Mouse (Mus musculus) stomach, embryonic 14.5 days (tissue): ENCODE results near the gene Pcyt2. TPM values are rescaled to one million over a fixed set of nuclear protein-coding genes. Genes with fewer than 3 reads are reported as not detected.
A peak's percentile ranks its signal among the peaks of the same experiment; 100 is the strongest.

ENCODE experiments used
- ATAC-seq: fragments of 200-750 bp; cut with Nextera tagmentation; 2 replicates; pipeline ENCODE4 v1.8.0; 2017; ENCODE audit warnings: low read depth, moderate TSS enrichment; ENCODE audit not compliant: insufficient number of reproducible peaks, insufficient read depth, low FRiP score
- H3K27ac ChIP-seq: fragments of 300-500 bp; sonication (generic); 2 replicates; pipeline ENCODE4 v1.5.1; 2014; ENCODE audit warnings: mild to moderate bottlenecking, low read length, moderate library complexity, mixed read lengths
- H3K27me3 ChIP-seq: fragments of 300-500 bp; sonication (generic); 2 replicates; pipeline ENCODE4 v1.6.1; 2014; ENCODE audit warnings: low read length, control low read depth, mixed read lengths; ENCODE audit not compliant: control insufficient read depth, insufficient read depth
- H3K36me3 ChIP-seq: fragments of 300-500 bp; sonication (generic); 2 replicates; pipeline ENCODE4 v1.6.1; 2014; ENCODE audit warnings: mild to moderate bottlenecking, control low read depth, low read length, moderate library complexity, mixed read lengths; ENCODE audit not compliant: control insufficient read depth, insufficient read depth
- H3K4me1 ChIP-seq: fragments of 300-500 bp; sonication (generic); 2 replicates; pipeline ENCODE4 v1.6.1; 2014; ENCODE audit warnings: low read length, control low read depth, mixed read lengths; ENCODE audit not compliant: control insufficient read depth, insufficient read depth
- H3K4me2 ChIP-seq: fragments of 300-500 bp; sonication (generic); replicated peaks from 2 replicates; pipeline ENCODE4 v1.6.1; 2014; ENCODE audit warnings: low read depth, low read length, control low read depth
- H3K4me3 ChIP-seq: fragments of 300-500 bp; sonication (generic); 2 replicates; pipeline ENCODE4 v1.5.1; 2014; ENCODE audit warnings: low read depth, low read length, control low read depth
- H3K9ac ChIP-seq: fragments of 300-500 bp; sonication (generic); replicated peaks from 2 replicates; pipeline ENCODE4 v1.6.1; 2014; ENCODE audit warnings: low read depth, mild to moderate bottlenecking, control low read depth, low read length, moderate library complexity, mixed read lengths
- H3K9me3 ChIP-seq: fragments of 300-500 bp; sonication (generic); 2 replicates; pipeline ENCODE4 v1.6.1; 2016; ENCODE audit warnings: low read depth, low read length, control low read depth; ENCODE audit not compliant: control insufficient read depth
- WGBS: fragments of 180-500 bp; shearing (Covaris S2); extraction: QIAGEN DNeasy Blood & Tissue Kit; methylation state at CpG from one replicate; pipeline ENCODE4 v1.1.7; 2014; 5-methylcytosine and 5-hydroxymethylcytosine counted together
- polyA plus RNA-seq: library from polyadenylated mRNA; unstranded; fragments of >200 nt; fragmentation: Nextera tagmentation; extraction: Ambion mirVana; gene quantifications from 2 replicates; pipeline ENCODE4 v1.2.1, GENCODE M21; 2014

Pcyt2 gene
- polyA plus RNA-seq, 1 experiment from 2014 or later = 119 TPM

DNA sequence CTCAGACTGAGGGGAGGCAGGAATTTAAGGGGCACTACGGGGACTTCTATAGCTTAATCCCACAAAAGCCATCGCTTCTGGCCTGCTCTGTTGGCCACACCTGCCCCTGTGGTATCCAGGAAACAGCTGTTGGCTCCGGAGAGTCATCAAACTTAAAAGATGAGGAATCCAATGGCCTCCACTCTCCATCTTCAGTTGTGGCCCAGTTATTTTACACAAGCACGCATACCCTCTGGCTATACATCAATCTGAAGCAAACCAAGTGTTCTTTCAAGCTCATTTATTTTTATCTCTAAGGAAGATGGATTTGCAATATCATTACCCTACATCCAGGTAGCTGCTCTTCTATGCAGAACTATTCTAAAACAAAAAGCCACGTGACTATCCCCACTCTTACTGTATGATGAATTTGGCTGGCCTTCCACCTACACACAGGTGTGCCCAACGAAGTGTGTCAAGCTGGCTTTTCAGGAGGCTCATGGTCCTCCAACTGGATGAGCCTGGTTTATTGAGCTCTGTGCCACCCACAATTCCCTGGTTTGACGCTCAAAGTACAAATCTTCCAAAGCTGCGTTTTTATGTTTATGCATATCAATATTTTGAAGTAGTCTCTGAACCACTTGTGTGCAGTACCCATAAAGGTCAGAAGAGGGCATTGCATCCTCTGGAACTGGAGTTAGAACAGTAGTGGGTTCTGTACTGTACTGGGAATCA, 35.3 kb downstream of the Pcyt2 start:
- H3K9ac ChIP-seq = peak overlapping the region; percentile 96
- peak overlapping the region; percentile 95 for H3K4me2 ChIP-seq
- no peaks in the 10 kb centered on the region for H3K27me3 ChIP-seq
- H3K27ac ChIP-seq = peak overlapping the region; percentile 94
- H3K9me3 ChIP-seq = 0 out of 2 replicates have a peak, but pooled peaks cover 3% of the 10 kb centered on the region
- ATAC-seq = no peak
- peaks cover 54% of the 10 kb centered on the region for H3K36me3 ChIP-seq
- H3K4me1 ChIP-seq = peaks cover 18% of the 10 kb centered on the region
- 62% methylated on average over 8 of the region's 8 CpGs for WGBS
- peak overlapping the region; percentile 91 for H3K4me3 ChIP-seq

DNA sequence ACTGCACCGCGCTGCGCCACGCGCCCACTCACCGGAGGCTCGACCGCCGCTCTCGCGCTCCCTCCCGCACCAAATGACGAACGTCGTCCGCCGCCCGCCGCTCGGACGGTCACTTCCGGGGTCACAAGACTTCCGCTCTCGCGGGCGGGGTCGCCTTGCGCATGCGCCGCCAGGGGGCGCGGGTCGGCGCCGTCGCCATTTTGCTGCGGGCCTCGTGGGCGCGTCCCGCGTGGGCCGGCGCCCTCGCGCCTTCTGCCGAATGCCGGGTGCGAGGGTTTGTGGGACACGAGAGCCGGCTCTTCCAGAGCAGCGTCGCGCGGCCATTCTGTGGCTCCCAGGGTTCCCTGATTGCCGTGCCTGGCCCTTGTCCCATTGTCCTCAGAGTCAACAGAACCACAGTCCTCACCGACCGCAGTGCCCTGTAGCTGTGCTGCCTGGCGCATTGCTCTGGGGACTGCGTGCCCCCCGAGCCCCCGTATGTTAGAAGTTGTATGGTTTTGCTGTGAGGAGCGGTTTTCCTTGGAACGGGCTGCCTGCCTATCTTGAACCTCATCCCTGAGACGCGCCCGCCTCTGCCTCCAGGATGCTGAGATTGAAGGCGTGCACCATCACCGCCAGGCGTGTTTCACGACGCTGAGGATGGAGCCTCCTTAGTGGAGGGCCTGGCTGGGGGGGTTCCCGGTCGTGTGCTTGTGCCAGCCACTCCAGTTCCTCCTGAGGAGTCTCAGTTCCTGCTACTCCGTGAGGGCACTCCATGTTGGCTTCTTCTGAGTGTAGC, 36.1 kb downstream of the Pcyt2 start, which contains the start of gene Arhgdia:
Gene Arhgdia (minus strand): TSS at position 135 of the 778 bp plus-strand sequence.
- 0 out of 2 replicates have a peak, but pooled peaks cover 3% of the 10 kb centered on the region for H3K9me3 ChIP-seq
- peak; percentile 56; the same call in 1 of the 2 replicates for ATAC-seq
- WGBS = 6% methylated on average over 70 of the region's 75 CpGs
- H3K9ac ChIP-seq = peak within 1 kb of the TSS; percentile 96
- H3K4me2 ChIP-seq = peak within 1 kb of the TSS; percentile 95
- H3K27me3 ChIP-seq = no peaks in the 10 kb centered on the region
- peaks cover 18% of the 10 kb centered on the region for H3K4me1 ChIP-seq
- peak within 1 kb of the TSS; percentile 91 for H3K4me3 ChIP-seq
- H3K36me3 ChIP-seq = peaks cover 47% of the 10 kb centered on the region
- peak within 1 kb of the TSS; percentile 94 for H3K27ac ChIP-seq

GRCm38 (mm10) chr11:120580871-120581331, 36.8 kb downstream of the Pcyt2 start:
- Histone ChIP-seq H3K4me1 (peaks cover 18% of the 10 kb centered on the region), H3K27ac (peak overlapping the region; percentile 94), H3K9me3 (0 out of 2 replicates have a peak, but pooled peaks cover 3% of the 10 kb centered on the region), H3K9ac (peak overlapping the region; percentile 96), H3K4me2 (peak overlapping the region; percentile 95), H3K36me3 (peaks cover 40% of the 10 kb centered on the region), H3K27me3 (no peaks in the 10 kb centered on the region), H3K4me3 (peak overlapping the region; percentile 91)
- ATAC-seq = peak; percentile 50; the same call in 1 of the 2 replicates
- 0% methylated on average over 41 of the region's 44 CpGs for WGBS

DNA sequence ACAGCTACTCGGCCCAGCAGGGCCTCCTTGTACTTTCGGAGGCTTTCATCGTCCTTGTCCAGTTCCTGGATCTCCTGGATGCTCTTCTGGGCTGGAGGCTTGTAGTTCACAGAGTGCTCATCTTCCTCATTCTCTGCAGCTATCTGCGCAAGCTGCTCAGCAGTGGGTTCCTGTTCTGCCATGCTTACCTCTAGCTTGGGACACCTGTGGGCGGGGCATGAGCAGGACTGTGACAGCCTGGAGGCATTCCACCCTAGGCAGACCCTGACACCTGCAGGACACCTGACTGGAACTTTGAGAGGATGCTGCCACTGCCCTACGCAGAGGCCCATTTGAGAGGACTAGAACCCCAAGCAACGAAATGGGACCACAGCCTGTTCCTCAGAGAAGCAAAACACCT, 37.5 kb downstream of the Pcyt2 start:
- peaks cover 33% of the 10 kb centered on the region for H3K36me3 ChIP-seq
- 48% methylated on average over 7 of the region's 7 CpGs for WGBS
- H3K27ac ChIP-seq = peak overlapping the region; percentile 94; the same call in 1 of the 2 replicates
- no peaks in the 10 kb centered on the region for H3K27me3 ChIP-seq
- H3K9ac ChIP-seq = peak overlapping the region; percentile 96
- H3K4me3 ChIP-seq = peak overlapping the region; percentile 91
- H3K9me3 ChIP-seq = 0 out of 2 replicates have a peak, but pooled peaks cover 3% of the 10 kb centered on the region
- ATAC-seq = no peak
- H3K4me2 ChIP-seq = peak overlapping the region; percentile 95
- H3K4me1 ChIP-seq = peaks cover 18% of the 10 kb centered on the region

DNA sequence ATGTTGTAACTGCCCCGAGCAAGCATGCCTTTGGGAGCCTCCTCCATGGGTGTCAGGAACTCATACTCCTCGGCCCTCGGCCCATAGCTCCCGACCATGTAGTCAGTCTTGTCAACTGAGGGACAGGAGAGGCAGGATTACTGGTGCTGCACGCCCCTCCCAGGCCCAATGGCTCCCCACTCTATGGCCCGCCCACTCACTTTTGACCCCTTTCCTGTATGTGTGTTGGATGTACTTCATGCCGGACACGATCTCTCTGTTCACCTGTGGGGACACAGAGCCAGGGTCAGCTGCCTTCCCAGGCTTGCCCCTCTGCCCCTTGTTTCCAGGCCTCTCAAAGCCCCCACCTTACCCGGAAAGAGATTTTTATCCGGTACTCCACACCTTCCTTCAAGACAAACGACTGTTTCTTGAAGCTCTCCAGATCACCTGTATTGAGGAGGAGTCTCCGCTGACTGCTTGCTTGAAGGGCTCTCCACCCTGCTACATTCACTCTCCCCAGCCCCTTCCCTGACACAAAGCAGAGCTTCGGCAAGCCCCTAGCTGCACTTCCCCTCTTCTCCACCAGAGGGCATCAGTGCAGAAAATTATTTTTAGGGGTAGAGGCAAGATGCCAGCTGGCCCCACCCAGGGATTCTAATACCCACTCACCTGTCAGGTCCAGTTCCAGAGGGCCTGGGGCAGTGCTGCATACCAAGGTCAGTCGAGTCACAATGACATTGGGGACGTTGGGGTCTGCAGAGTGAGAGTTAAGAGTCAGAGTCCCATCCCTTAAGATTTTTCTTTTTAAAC, 38.2 kb downstream of the Pcyt2 start:
- 51% methylated on average over 15 of the region's 15 CpGs for WGBS
- peak overlapping the region; percentile 2; the same call in 1 of the 2 replicates for H3K9ac ChIP-seq
- H3K27ac ChIP-seq = peak overlapping the region; percentile 94; the same call in 1 of the 2 replicates
- H3K27me3 ChIP-seq = no peaks in the 10 kb centered on the region
- 0 out of 2 replicates have a peak, but pooled peaks cover 3% of the 10 kb centered on the region for H3K9me3 ChIP-seq
- peak overlapping the region; percentile 91 for H3K4me3 ChIP-seq
- peak overlapping the region; percentile 95 for H3K4me2 ChIP-seq
- H3K36me3 ChIP-seq = peaks cover 29% of the 10 kb centered on the region
- H3K4me1 ChIP-seq = peaks cover 18% of the 10 kb centered on the region
- ATAC-seq = no peak

GRCm38 (mm10) chr11:120578694-120579243, 39.0 kb downstream of the Pcyt2 start:
- no peak for ATAC-seq
- peaks cover 22% of the 10 kb centered on the region for H3K4me1 ChIP-seq
- H3K4me2 ChIP-seq = no peak overlapping the region
- no peak overlapping the region for H3K9ac ChIP-seq
- H3K27ac ChIP-seq = no peak overlapping the region
- 0 out of 2 replicates have a peak, but pooled peaks cover under 1% of the 10 kb centered on the region for H3K9me3 ChIP-seq
- peaks cover 29% of the 10 kb centered on the region for H3K36me3 ChIP-seq
- WGBS = 74% methylated on average over 11 of the region's 11 CpGs
- no peaks in the 10 kb centered on the region for H3K27me3 ChIP-seq
- no peak overlapping the region for H3K4me3 ChIP-seq

GRCm38 (mm10) chr11:120578024-120578693, 39.6 kb downstream of the Pcyt2 start:
- Histone ChIP-seq H3K27ac (no peak overlapping the region), H3K27me3 (no peaks in the 10 kb centered on the region), H3K4me2 (no peak overlapping the region), H3K4me3 (no peak overlapping the region), H3K9ac (no peak overlapping the region), H3K4me1 (peaks cover 22% of the 10 kb centered on the region), H3K9me3 (no peaks in the 10 kb centered on the region), H3K36me3 (peaks cover 29% of the 10 kb centered on the region)
- ATAC-seq = no peak
- 77% methylated on average over 10 of the region's 10 CpGs for WGBS
